Mouse (Mus musculus) liver, postnatal 0 days (tissue): ENCODE measurements around the gene Gabrg3.

ENCODE experiments used
- CTCF ChIP-seq: sonication (generic); IDR thresholded peaks from 2 replicates; pipeline ENCODE4 v1.5.1; 2016; ENCODE audit warnings: antibody characterized with exemption, low read depth
- EP300 ChIP-seq: IDR thresholded peaks from 2 replicates; pipeline ENCODE4 v1.6.1; 2016; ENCODE audit warnings: antibody characterized with exemption, low read depth, mild to moderate bottlenecking

- TF ChIP-seq CTCF (no peak), EP300 (no peak)
These were observed 128.0 kb downstream of the Gabrg3 start for GRCm38 (mm10) chr7:57258893-57259574.
